Mouse (Mus musculus) T-cell, adult 2 months (primary cell): ENCODE data around the gene Olfr437.
"Not testable (repeated sequence)": the region's sequence is repeated elsewhere in the genome, so short reads cannot be mapped to it uniquely, and the experiment has no call there.

ENCODE experiments used
- DNase-seq: peaks from one replicate; pipeline ENCODE4 v3.0.0; 2022; ENCODE audit warnings: low spot score

Olfr437 gene

DNA sequence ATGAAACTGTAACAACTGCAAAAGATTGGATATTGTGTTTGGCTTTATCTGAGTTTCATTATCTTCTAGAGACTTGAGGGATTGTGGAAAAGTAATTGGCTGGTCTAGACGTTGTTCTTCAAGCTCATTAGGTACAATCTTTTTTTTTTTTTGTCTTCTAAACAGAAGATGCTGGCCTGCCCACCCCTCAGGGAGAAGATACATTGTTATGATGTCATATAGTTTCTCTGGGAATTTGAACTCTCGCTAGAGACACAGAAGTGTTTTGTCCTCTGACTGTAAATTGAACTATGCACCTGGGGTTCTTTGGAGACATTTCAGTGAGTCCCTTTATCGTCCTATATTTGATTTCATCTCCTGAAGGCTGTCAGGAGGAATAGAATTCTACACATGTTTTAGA lies at the start of gene Olfr437:
Gene Olfr437, plus strand, starts transcription at position 301 of the 400 bp plus-strand sequence.
- no peak for DNase-seq

DNA sequence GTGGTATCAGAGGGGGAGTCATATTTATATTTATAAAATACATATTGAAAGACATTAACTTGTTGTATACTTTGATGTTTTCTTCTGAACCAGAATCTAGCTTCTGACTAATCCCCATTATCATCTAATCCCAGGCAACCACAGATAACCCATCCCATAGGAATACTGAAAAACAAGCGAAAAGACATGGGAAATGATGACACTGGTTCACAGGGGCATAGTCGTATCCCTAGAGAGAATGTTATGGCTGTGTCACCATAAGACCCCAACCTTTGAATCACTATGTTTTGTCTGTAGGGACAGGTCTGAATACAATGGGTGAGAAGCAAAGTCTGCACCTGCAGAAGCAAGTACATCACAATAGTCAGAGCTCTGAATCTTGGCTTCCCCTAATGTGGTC lies 16.8 kb upstream of the Olfr437 start, which contains the start of gene Olfr237-ps1:
Gene Olfr237-ps1, plus strand, starts transcription at position 301 of the 400 bp plus-strand sequence.
- not testable (repeated sequence) for DNase-seq

DNA sequence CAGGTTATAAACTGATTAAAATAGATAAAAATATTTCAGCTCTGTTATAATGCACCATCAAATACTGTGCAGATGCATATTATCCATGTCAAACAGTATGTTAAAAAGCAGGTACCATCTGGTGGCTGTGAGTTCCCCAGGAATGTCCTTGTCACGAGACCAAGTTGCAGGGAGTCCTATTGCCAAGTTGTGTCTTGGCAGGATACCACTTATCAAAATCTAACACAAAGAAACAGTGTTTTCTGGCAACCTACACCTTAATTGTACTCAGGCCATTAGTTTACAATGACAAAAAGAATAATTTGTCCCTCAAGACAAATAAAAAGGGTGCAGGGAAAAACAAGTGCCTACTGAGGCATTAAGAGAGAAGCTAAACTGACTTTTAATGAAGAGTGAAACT lies 3.6 kb upstream of the Olfr437 start:
- DNase-seq: no peak

DNA sequence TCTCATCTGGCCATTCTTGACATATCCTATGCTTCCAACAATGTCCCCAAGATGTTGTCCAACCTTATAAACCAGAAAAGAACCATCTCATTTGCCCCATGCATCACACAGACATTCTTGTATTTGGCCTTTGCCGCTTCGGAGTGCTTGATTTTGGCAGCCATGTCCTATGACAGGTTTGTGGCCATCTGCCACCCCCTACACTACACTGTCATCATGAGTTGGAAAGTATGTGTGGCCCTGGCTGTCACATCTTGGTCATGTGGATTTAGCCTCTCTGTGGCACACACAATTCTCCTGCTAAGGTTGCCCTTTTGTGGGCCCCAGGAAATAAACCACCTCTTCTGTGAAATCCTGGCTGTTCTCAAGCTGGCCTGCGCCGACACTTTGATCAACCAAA lies 4.2 kb downstream of the Olfr437 start:
- no peak for DNase-seq

DNA sequence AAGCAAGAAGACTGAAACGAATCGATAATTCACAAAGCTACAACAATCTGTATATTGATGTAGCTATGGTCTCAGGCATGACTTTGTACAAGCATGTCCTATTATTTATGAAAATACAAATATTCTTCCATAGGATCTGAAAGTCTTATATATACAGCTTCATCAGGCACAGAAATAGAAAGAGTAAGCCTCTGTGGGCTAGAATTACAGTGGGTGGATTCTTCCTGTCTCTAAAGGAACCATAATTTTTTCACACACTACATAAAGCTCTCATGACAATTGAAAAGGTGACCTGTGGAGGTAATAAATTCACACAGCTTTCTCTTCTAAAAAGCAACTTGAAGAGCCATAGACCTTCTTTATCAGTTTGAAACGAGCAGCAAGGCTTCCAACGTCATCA lies 8.8 kb downstream of the Olfr437 start, which contains the start of gene Olfr13:
Gene Olfr13, plus strand, starts transcription at position 301 of the 400 bp plus-strand sequence.
- DNase-seq: no peak

DNA sequence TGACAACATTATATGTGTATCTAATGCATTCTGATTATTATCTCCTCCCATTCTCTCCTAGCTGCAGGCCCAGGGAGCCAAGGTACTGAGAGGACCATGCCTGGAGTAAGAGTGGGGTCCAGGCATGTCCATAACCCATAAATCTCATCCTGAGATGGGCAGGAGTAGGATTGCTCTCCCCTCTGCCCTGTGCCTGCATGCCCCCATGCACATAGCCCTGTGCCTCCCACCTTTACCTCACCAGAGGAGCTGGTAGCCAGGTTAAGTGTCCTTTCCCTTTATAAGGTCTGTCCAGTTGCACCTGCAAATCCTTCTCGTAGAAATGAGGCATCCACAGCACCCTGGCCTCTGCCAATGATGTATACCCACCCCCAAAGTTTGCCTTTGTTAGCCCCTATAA lies 15.0 kb downstream of the Olfr437 start:
- DNase-seq: no peak

DNA sequence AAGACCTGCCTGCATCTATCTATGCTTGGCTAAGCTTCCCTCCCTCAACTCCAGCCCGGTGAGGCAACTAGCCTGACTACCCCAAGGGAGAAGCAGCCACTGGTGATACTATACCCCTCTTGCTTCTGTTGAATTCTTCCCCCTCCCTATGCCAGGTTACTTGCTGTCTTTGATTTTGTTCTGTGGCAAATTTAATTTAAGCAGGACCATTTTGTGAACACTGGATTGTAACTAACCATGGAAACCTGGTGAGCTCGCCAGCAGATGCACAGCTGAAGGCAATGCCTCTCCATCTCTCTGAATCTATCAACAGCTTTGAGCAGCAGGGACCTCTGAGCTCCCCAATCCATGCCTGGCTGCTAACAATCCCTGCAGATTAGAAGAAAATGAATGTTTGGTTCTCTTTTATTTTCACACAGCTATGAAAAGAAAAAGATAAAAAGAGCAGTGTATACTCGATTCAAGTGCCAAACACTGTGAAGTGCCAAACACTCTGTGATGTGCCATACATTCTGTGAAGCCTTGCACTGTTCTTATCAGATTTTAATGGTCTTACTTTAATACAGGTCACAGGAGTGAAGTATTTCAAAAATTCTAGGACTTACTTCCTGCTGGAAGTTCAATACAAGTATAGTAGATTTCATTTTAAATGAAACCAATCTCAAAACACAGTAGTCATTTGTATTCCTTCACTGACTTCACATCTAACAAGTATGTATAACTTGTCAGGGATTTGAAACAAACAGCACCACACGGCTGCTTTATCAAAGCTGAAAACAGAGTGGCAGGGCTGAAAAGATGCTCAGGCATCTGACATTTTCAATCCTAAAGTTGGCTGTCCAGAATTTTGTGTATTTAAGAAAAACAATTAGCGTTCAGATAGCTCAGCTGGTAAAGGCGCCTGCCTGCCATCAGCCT lies 15.8 kb downstream of the Olfr437 start:
- no peak for DNase-seq

DNA sequence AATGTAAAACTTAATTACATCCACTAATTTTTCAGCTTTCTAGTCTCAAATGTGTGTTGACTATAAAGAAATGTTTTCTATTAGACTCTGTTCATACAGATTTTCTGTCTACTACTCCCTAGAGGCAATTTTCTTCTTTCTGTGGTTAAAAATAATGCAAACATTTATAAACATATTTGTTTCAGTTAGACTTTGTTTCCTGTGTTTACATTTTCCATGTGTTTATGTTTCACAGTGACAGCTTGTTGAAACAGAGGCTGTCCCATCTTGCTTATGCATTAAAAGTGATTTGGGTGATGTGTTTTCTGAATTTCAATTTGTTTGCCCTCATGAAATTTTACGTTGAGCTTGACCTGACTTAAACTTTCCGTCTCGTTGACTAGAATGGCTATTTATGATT lies 27.9 kb downstream of the Olfr437 start:
- DNase-seq: no peak

DNA sequence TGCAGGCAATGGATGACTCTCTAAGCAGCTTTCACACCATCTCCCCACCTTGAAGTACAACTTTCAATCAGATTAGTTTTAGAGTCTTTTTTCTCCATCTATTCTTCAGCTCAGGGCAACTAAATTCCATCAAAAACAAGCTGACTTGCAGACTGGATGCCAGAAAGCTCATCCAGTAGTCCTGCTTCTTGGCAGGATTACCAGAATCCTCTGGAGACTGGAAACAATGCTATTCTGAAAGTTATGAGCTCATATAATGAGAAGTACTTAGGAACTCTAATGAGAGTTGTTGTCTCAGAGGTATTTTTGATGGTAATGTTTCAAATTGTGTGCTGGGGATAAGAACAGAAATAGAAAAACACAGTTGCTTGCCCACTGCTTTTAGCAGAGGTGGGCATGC lies 33.7 kb downstream of the Olfr437 start, which contains the start of gene Olfr435:
Gene Olfr435, plus strand, starts transcription at position 366 of the 400 bp plus-strand sequence.
- DNase-seq: no peak

DNA sequence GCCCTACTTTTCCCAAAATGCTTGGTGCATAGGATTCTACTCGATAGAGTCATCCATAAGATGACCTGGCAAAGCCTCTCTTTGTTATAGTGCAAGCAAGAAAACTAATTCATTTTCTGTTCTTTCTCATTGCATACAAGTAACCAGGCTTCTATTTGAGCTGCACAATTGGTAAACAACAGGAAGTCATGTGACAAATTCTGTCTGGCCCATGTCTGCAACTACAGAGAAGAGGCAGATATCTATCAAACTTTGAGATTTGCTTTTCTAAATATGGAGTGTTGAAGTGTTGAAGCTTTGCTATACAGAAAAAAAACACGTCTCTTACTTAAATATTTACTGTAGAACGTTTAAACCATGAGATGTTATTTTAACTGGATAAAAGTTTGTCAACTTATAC lies 35.0 kb downstream of the Olfr437 start:
- DNase-seq: no peak

DNA sequence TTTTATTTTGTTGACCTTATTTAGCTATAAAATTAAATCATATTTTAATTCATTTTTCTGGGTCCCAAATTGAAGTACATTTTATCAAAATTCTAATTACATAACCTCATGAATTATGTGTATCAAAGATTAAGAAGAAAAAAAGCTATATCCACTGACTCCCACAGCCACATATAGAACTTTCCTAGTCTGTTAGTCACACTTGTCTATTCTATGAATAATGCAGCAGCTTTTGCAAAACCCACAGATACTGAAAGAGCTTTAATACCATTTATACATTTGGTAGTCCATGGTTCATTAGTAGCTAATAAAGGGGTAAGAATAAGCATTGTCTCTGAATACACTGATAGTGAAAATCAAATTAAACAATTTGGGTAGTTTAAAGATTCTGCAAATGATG lies 39.7 kb downstream of the Olfr437 start:
- DNase-seq: no peak

DNA sequence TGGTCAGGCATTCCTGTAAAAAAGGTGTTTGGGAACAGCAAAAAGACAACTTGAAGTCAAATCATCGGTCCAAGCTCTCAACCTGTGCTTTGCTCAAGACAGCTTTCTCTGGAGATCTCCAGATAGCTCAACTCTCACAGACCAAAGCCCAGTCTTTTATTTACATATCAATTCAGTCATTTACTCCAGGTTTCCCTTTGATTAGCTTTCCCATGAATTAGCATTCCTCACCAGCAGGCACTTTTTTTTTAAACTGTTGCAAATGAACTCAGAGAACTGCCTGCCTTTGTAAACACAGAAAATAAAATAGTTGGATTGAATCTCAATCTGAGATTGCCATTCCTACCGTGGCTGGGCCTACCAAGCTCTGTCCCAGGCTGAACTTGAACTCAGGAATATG lies 42.3 kb downstream of the Olfr437 start:
- no peak for DNase-seq

DNA sequence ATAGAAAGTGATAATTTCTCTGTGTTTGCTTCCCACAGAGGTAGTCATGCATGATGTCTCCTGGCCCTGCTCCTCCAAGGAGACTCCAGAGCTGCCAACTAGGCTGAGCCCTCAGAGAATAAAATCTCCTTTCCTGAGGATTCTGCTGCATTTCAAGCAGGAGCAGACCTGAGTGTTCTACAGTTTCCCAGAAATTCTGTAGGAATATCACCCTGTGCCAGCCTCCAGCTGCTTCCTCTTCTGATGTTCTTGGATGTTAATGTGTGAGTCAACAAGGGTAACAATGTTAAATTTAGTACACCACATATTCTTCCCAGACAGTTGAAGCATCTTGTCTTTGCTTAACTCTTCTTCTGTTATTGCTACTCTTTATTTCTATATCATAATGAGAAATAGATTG lies 49.8 kb downstream of the Olfr437 start, which contains the start of gene Olfr434:
Gene Olfr434, plus strand, starts transcription at position 149 of the 400 bp plus-strand sequence.
- not testable (repeated sequence) for DNase-seq
